In the genomic region with DNA sequence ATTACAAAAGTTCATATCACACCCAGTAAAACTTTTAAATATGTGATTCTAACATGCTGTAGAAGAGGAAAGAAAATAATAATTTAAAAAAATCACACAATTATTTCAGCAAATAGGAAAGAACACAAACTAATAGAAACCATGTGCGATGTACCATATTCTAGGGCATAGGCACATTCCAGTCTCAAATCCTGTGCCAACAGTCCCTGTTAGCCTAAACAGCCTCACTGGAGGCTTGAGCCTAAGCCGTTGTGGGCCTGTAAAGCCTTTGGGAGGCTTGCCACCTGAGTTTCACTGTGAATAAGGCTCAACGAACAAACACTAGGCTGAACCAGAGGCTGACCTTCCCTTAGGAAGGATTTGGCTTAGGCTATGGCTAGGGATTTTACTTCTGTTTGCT, we compare ENCODE assay signal across 22 mouse cellular contexts. TPM values are rescaled to one million over a fixed set of nuclear protein-coding genes. Genes with fewer than 3 reads are reported as not detected.
DNase-seq lines count a peak whose midpoint lies in the region; ATAC-seq lines count a peak whose summit lies in the region.
"Had no signal": no experiment of that assay in that cellular context is flagged by ENCODE, and none has a peak within 500 bp of the region (broad histone marks: within the 10 kb centered on the region; RNA-seq: fewer than 3 reads in every experiment).

No protein-coding gene starts in this region.

- WGBS in embryonic facial prominence, embryonic 14.5 days = 61% methylated on average over 3 of the region's 3 CpGs
- WGBS in embryonic facial prominence, embryonic 10.5 days = 73% methylated on average over 3 of the region's 3 CpGs

- no peak overlapping the region for H3K9ac ChIP-seq in embryonic facial prominence, embryonic 14.5 days (ENCODE audit: low read depth, low read length)
- H3K9ac ChIP-seq: embryonic facial prominence, embryonic 13.5 days; forebrain, embryonic 12.5 days had no signal

- no peak overlapping the region for H3K4me3 ChIP-seq in embryonic facial prominence, embryonic 14.5 days (ENCODE audit: low read depth, low read length)
- H3K4me3 ChIP-seq in embryonic facial prominence, embryonic 10.5 days = no peak overlapping the region
- H3K4me3 ChIP-seq: embryonic facial prominence, embryonic 13.5 days; erythroblast, embryonic 14.5 days; forebrain, embryonic 10.5 days; forebrain, embryonic 12.5 days had no signal

- ATAC-seq in embryonic facial prominence, embryonic 14.5 days (ENCODE audit: low read depth) = no peak
- ATAC-seq: activated CD4-positive, CD25-positive, alpha-beta regulatory T cell, adult 4 months; forebrain, embryonic 14.5 days; forebrain, embryonic 16.5 days; Patski had no signal

- H3K27me3 ChIP-seq in embryonic facial prominence, embryonic 14.5 days (replicated peaks; ENCODE audit: control insufficient read depth, insufficient read depth, low read length) = no peaks in the 10 kb centered on the region
- no peaks in the 10 kb centered on the region for H3K27me3 ChIP-seq in embryonic facial prominence, embryonic 10.5 days (replicated peaks; ENCODE audit: low read depth, poor library complexity, severe bottlenecking)
- H3K27me3 ChIP-seq: embryonic facial prominence, embryonic 13.5 days; forebrain, embryonic 12.5 days; Patski had no signal

- H3K27ac ChIP-seq in embryonic facial prominence, embryonic 14.5 days (replicated peaks; ENCODE audit: low read depth, low read length) = no peak overlapping the region
- no peak overlapping the region for H3K27ac ChIP-seq in embryonic facial prominence, embryonic 10.5 days (replicated peaks)
- H3K27ac ChIP-seq: embryonic facial prominence, embryonic 13.5 days; forebrain, embryonic 10.5 days; forebrain, embryonic 12.5 days had no signal

- H3K4me1 ChIP-seq in embryonic facial prominence, embryonic 14.5 days (ENCODE audit: control insufficient read depth, insufficient read depth, low read length) = no peaks in the 10 kb centered on the region
- no peaks in the 10 kb centered on the region for H3K4me1 ChIP-seq in embryonic facial prominence, embryonic 10.5 days
- H3K4me1 ChIP-seq: forebrain, embryonic 10.5 days; forebrain, embryonic 12.5 days had no signal

- peak; percentile 51 for DNase-seq in embryonic facial prominence, embryonic 14.5 days (ENCODE audit: low spot score)
- DNase-seq in embryonic facial prominence, embryonic 10.5 days (ENCODE audit: low spot score) = no peak
- peak; percentile 19 for DNase-seq in 3T3-L1 (ENCODE audit: low read depth, low spot score)
- DNase-seq in adipocyte (ENCODE audit: low spot score) = peak; percentile 51
- DNase-seq in urinary bladder, postnatal 4 days (ENCODE audit: low spot score in 2 of 2) = no peak
- DNase-seq in frontal cortex, postnatal 14 days (ENCODE audit: low spot score in 2 of 2) = no peak
- DNase-seq: adrenal gland, adult 2 months; adrenal gland, postnatal 10 days; adrenal gland, postnatal 25 days; cerebellum, adult 11 months; cerebellum, adult 18-20 months; cerebellum, adult 8-10 months; cerebellum, postnatal 10 days; cerebellum, postnatal 25 days had no signal

- no peaks in the 10 kb centered on the region for H3K9me3 ChIP-seq in embryonic facial prominence, embryonic 14.5 days (ENCODE audit: control insufficient read depth, low read length)
- no peaks in the 10 kb centered on the region for H3K9me3 ChIP-seq in embryonic facial prominence, embryonic 10.5 days
- H3K9me3 ChIP-seq: embryonic facial prominence, embryonic 13.5 days; forebrain, embryonic 10.5 days; forebrain, embryonic 12.5 days had no signal

- H3K36me3 ChIP-seq in embryonic facial prominence, embryonic 14.5 days (ENCODE audit: control insufficient read depth, insufficient read depth, low read length) = no peaks in the 10 kb centered on the region
- H3K36me3 ChIP-seq in embryonic facial prominence, embryonic 10.5 days (replicated peaks) = no peaks in the 10 kb centered on the region
- H3K36me3 ChIP-seq: embryonic facial prominence, embryonic 13.5 days; forebrain, embryonic 10.5 days; forebrain, embryonic 12.5 days had no signal

- no peak overlapping the region for H3K4me2 ChIP-seq in embryonic facial prominence, embryonic 14.5 days (ENCODE audit: low read depth, low read length)
- H3K4me2 ChIP-seq: embryonic facial prominence, embryonic 13.5 days; forebrain, embryonic 12.5 days had no signal

RNA-seq across cellular contexts. Expression of gene Atg10, which starts 14.2 kb away (rescaled TPM):
- 14.5 and 17.9 TPM in 2 replicates for polyA plus RNA-seq in embryonic facial prominence, embryonic 14.5 days (2014; fragmentation: Nextera tagmentation; extraction: Ambion mirVana)
- 9.2 and 10.5 TPM in 2 replicates for polyA plus RNA-seq in embryonic facial prominence, embryonic 10.5 days (2016; fragmentation: Nextera tagmentation; extraction: Ambion mirVana)
- polyA plus RNA-seq: erythroblast, embryonic 14.5 days had no signal

Comparison
In these comparisons a context has a peak if more than half of its experiments do, and no peak if none do; other contexts are left out.
1. DNase-seq: peak in embryonic facial prominence, embryonic 14.5 days (single experiment), 3T3-L1 (single experiment) and adipocyte (single experiment); none in embryonic facial prominence, embryonic 10.5 days (single experiment), urinary bladder, postnatal 4 days (0 of 2) and frontal cortex, postnatal 14 days (0 of 2).